Mouse (Mus musculus) megakaryocyte, embryonic 14.5 days (primary cell): ENCODE results near the gene Gfod1.

Experiments used
- FLI1 ChIP-seq: IDR thresholded peaks from 2 replicates; pipeline ENCODE4 v1.6.1; 2012; ENCODE audit warnings: low read length, inconsistent platforms, mixed read lengths
- GATA1 ChIP-seq: IDR thresholded peaks from 3 replicates; pipeline ENCODE4 v1.6.1; 2012; ENCODE audit warnings: mixed read lengths, low read length, inconsistent platforms, borderline replicate concordance

DNA sequence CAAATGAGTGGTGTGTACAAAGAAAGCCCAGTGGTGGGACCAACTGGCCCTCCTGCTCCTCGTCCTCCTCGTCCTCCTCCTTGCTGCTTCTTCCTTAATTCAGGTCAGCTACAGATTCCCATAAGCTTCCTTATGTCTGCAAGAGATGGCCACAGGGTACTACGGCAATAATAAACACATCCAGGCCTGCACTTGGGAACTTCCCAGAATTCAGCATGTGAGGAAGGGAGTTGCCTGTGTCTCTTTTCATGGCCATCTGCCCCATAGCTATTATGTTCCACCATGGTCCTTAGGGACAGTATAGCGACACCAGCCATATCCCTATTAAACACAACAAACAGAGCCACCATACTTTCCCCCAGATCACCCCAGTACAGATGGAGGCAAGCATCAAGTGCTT lies 15.5 kb downstream of the Gfod1 start:
- no peak for TF ChIP-seq GATA1
- no peak for TF ChIP-seq FLI1
